Mouse (Mus musculus): ENCODE data around the gene Vmn1r148. TPM values are rescaled to one million over a fixed set of nuclear protein-coding genes. Genes with fewer than 3 reads are reported as not detected.
"Not testable (repeated sequence)": the region's sequence is repeated elsewhere in the genome, so short reads cannot be mapped to it uniquely, and the experiment has no call there.

Gene Vmn1r148
- polyA plus RNA-seq (2016; fragmentation: Nextera tagmentation; extraction: Ambion mirVana) = not detected in 2 replicates

- not testable (repeated sequence) for H3K4me3 ChIP-seq; H3K9me3 ChIP-seq; H3K4me1 ChIP-seq; H3K36me3 ChIP-seq; H3K27ac ChIP-seq; H3K4me2 ChIP-seq (replicated peaks); H3K27me3 ChIP-seq; H3K9ac ChIP-seq; ATAC-seq (ENCODE audit: insufficient number of reproducible peaks, insufficient read depth, low FRiP score, low TSS enrichment)
- no CpG with 5 or more reads among the region's 3 CpGs for WGBS
Measured at GRCm38 (mm10) chr7:22413283-22413682, at the start of gene Vmn1r148. Gene Vmn1r148, plus strand, starts transcription at chr7:22413583.

DNA sequence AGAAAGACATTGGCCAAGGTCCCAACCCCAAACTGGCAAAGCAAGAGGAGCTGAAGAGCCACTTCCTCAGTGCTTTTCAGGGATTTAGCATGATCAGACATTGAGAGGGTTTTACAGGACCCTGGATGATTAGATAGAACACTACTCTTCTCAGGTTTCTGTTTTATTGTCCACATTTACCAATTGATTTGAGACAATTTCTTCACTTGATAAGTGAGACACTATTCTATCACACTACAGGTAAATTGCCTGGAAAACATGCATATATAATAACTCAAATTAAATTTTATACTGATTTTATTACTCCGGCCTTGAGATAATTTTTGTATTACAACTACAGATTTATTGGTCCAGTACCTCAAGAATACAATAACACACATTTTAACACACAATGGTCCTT, 42.4 kb upstream of the Vmn1r148 start, which contains the start of gene Gm8660:
Gene Gm8660, minus strand, starts transcription at position 101 of the 400 bp plus-strand sequence.
- H3K4me3 ChIP-seq; H3K36me3 ChIP-seq; H3K27me3 ChIP-seq; H3K9me3 ChIP-seq; H3K27ac ChIP-seq; H3K9ac ChIP-seq; H3K4me2 ChIP-seq (replicated peaks); H3K4me1 ChIP-seq; ATAC-seq (ENCODE audit: insufficient number of reproducible peaks, insufficient read depth, low FRiP score, low TSS enrichment): not testable (repeated sequence)
- WGBS = no CpG with 5 or more reads among the region's 1 CpGs

- not testable (repeated sequence) for H3K4me2 ChIP-seq (replicated peaks); H3K4me3 ChIP-seq; H3K9me3 ChIP-seq; H3K4me1 ChIP-seq; H3K27me3 ChIP-seq; H3K36me3 ChIP-seq; H3K27ac ChIP-seq; ATAC-seq (ENCODE audit: insufficient number of reproducible peaks, insufficient read depth, low FRiP score, low TSS enrichment); H3K9ac ChIP-seq
- no CpG with 5 or more reads among the region's 2 CpGs for WGBS
Measured at GRCm38 (mm10) chr7:22438129-22438528, 24.7 kb downstream of the Vmn1r148 start, which contains the start of gene Vmn1r149. Gene Vmn1r149, minus strand, starts transcription at chr7:22438229.

GRCm38 (mm10) chr7:22463975-22464374, 50.6 kb downstream of the Vmn1r148 start, which contains the start of gene Gm10665:
Gene Gm10665, minus strand, starts transcription at chr7:22464075.
- WGBS = no CpG with 5 or more reads among the region's 5 CpGs

More at GRCm38 (mm10) chr7:22463975-22464374, 50.6 kb downstream of the Vmn1r148 start, which contains the start of gene Gm10665:
- H3K36me3 ChIP-seq; H3K4me1 ChIP-seq; ATAC-seq (ENCODE audit: insufficient number of reproducible peaks, insufficient read depth, low FRiP score, low TSS enrichment); H3K4me2 ChIP-seq (replicated peaks); H3K27ac ChIP-seq; H3K4me3 ChIP-seq; H3K9me3 ChIP-seq; H3K9ac ChIP-seq; H3K27me3 ChIP-seq: not testable (repeated sequence)

Other genes starting within 250 kb of the Vmn1r148 start
- not detected in 2 replicates for gene Vmn1r142, start 249.5 kb upstream of the Vmn1r148 start, polyA plus RNA-seq (2016; fragmentation: Nextera tagmentation; extraction: Ambion mirVana)
- not detected in 2 replicates for gene Vmn1r143, start 224.2 kb upstream of the Vmn1r148 start, polyA plus RNA-seq (2016; fragmentation: Nextera tagmentation; extraction: Ambion mirVana)
- not detected in 2 replicates for gene Gm8653, start 212.3 kb upstream of the Vmn1r148 start, polyA plus RNA-seq (2016; fragmentation: Nextera tagmentation; extraction: Ambion mirVana)
- not detected in 2 replicates for gene Gm8453, start 184.1 kb upstream of the Vmn1r148 start, polyA plus RNA-seq (2016; fragmentation: Nextera tagmentation; extraction: Ambion mirVana)
- gene Gm4187, start 83.9 kb upstream of the Vmn1r148 start, polyA plus RNA-seq (2016; fragmentation: Nextera tagmentation; extraction: Ambion mirVana) = not detected in 2 replicates
- not detected in 2 replicates for gene Gm8660, start 42.5 kb upstream of the Vmn1r148 start, polyA plus RNA-seq (2016; fragmentation: Nextera tagmentation; extraction: Ambion mirVana)
- not detected in 2 replicates for gene Vmn1r149, start 24.6 kb downstream of the Vmn1r148 start, polyA plus RNA-seq (2016; fragmentation: Nextera tagmentation; extraction: Ambion mirVana)
- gene Gm10665, start 50.5 kb downstream of the Vmn1r148 start, polyA plus RNA-seq (2016; fragmentation: Nextera tagmentation; extraction: Ambion mirVana) = not detected in 2 replicates
- not detected in 2 replicates for gene Vmn1r151, start 86.1 kb downstream of the Vmn1r148 start, polyA plus RNA-seq (2016; fragmentation: Nextera tagmentation; extraction: Ambion mirVana)
- not detected in 2 replicates for gene Vmn1r152, start 109.4 kb downstream of the Vmn1r148 start, polyA plus RNA-seq (2016; fragmentation: Nextera tagmentation; extraction: Ambion mirVana)
- not detected in 2 replicates for gene Gm8677, start 121.3 kb downstream of the Vmn1r148 start, polyA plus RNA-seq (2016; fragmentation: Nextera tagmentation; extraction: Ambion mirVana)
- gene Gm4201, start 151.8 kb downstream of the Vmn1r148 start, polyA plus RNA-seq (2016; fragmentation: Nextera tagmentation; extraction: Ambion mirVana) = not detected in 2 replicates
- not detected in 2 replicates for gene Gm4565, start 174.5 kb downstream of the Vmn1r148 start, polyA plus RNA-seq (2016; fragmentation: Nextera tagmentation; extraction: Ambion mirVana)
- gene Vmn1r155, start 244.4 kb downstream of the Vmn1r148 start, polyA plus RNA-seq (2016; fragmentation: Nextera tagmentation; extraction: Ambion mirVana) = not detected in 2 replicates